Mouse (Mus musculus) thymus, adult 2 months (tissue): ENCODE measurements around the gene Olfr286.

ENCODE experiments used
- CTCF ChIP-seq: fragments of 200-500 bp; IDR thresholded peaks from 2 replicates; pipeline ENCODE4 v1.5.1; 2012; ENCODE audit warnings: mild to moderate bottlenecking, control low read depth, low read length, moderate library complexity, borderline replicate concordance; ENCODE audit not compliant: control insufficient read depth, poor library complexity, insufficient read depth; ENCODE audit errors: extremely low read depth
- POLR2A ChIP-seq: fragments of 200-500 bp; IDR thresholded peaks from 2 replicates; pipeline ENCODE4 v1.6.1; 2012; ENCODE audit warnings: mild to moderate bottlenecking, low read length, control low read depth, moderate library complexity; ENCODE audit not compliant: control insufficient read depth, poor library complexity, insufficient read depth; ENCODE audit errors: extremely low read depth

DNA sequence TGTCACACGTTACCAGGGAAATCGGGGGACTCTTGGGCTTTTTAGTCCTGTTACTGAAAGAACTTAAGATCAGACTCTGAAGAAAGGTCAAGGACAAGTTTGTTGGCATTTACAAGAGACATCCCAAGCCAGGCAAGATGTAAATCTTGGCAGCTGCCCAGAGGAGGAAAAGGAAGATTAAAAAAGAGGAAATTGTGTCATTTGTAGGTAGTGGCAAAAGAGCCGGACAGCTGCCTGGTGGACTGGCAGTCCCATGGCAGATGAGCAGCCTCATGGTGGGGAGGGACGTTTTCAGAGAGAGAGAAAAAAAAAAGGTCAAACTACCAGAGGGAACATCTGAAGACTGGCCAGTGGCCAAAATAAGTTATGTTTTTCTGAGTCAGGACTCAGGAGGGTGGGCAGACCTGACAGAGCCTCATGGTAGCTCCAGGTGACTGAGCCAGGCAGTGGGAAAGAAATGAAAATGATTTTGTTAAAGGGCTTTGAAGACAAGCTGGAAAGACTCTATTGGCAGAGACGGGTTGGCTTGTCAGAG lies 20.8 kb downstream of the Olfr286 start:
- TF ChIP-seq CTCF = no peak
- no peak for TF ChIP-seq POLR2A
